Mouse (Mus musculus): ENCODE measurements around the gene Wdr38. TPM values are rescaled to one million over a fixed set of nuclear protein-coding genes. Genes with fewer than 3 reads are reported as not detected.

Wdr38 gene
- polyA plus RNA-seq, 1 experiment from 2014 or later: 1.8 TPM

Other genes starting within 250 kb of the Wdr38 start
- gene Nr6a1, start 69.8 kb upstream of the Wdr38 start, polyA plus RNA-seq (2015; fragmentation: Nextera tagmentation; extraction: Ambion mirVana): 0.84 and 1.4 TPM in 2 replicates
- gene Olfml2a, start 65.5 kb upstream of the Wdr38 start, polyA plus RNA-seq (2015; fragmentation: Nextera tagmentation; extraction: Ambion mirVana): 3.2 and 3.5 TPM in 2 replicates
- 137 and 141 TPM in 2 replicates for gene Arpc5l, start 7.9 kb downstream of the Wdr38 start, polyA plus RNA-seq (2015; fragmentation: Nextera tagmentation; extraction: Ambion mirVana)
- gene Rpl35, start 8.1 kb downstream of the Wdr38 start, polyA plus RNA-seq (2015; fragmentation: Nextera tagmentation; extraction: Ambion mirVana): 563 and 566 TPM in 2 replicates
- gene Golga1, start 68.1 kb downstream of the Wdr38 start, polyA plus RNA-seq (2015; fragmentation: Nextera tagmentation; extraction: Ambion mirVana): 34.9 and 37.5 TPM in 2 replicates
- 18.7 and 22.8 TPM in 2 replicates for gene Scai, start 193.3 kb downstream of the Wdr38 start, polyA plus RNA-seq (2015; fragmentation: Nextera tagmentation; extraction: Ambion mirVana)
- 70.7 and 74.3 TPM in 2 replicates for gene Ppp6c, start 229.0 kb downstream of the Wdr38 start, polyA plus RNA-seq (2015; fragmentation: Nextera tagmentation; extraction: Ambion mirVana)

Data from midbrain, embryonic 16.5 days (tissue).